Mouse (Mus musculus): ENCODE results near the gene Lcn12. TPM values are rescaled to one million over a fixed set of nuclear protein-coding genes. Genes with fewer than 3 reads are reported as not detected.

The Lcn12 gene
- polyA plus RNA-seq, 1 experiment from 2014 or later, result not detected

- Histone ChIP-seq H3K27ac (replicated peaks) (no peak overlapping the region), H3K27me3 (ENCODE audit: low read depth, poor library complexity, severe bottlenecking) (no peaks in the 10 kb centered on the region), H3K4me3 (no peak overlapping the region), H3K4me1 (no peaks in the 10 kb centered on the region), H3K36me3 (peaks cover 94% of the 10 kb centered on the region), H3K9me3 (replicated peaks) (no peaks in the 10 kb centered on the region)
- no peak for DNase-seq (ENCODE audit: low spot score)
- WGBS, result 88% methylated on average over 20 of the region's 20 CpGs
These were observed 52.6 kb downstream of the Lcn12 start for GRCm38 (mm10) chr2:25441067-25441466.

Small RNA genes lying within 50 kb of the gene (microRNA-seq; reads per million reads assigned to microRNA genes)
- not detected for gene Mir3087

Other genes with a start within 250 kb of the Lcn12 start
- gene AL732309.1, start 247.0 kb downstream of the Lcn12 start, polyA plus RNA-seq (2016; fragmentation: Nextera tagmentation; extraction: Ambion mirVana), result 7.2 and 8.6 TPM in 2 replicates
- 19.1 and 20.2 TPM in 2 replicates for gene Tmem203, start 238.5 kb downstream of the Lcn12 start, polyA plus RNA-seq (2016; fragmentation: Nextera tagmentation; extraction: Ambion mirVana)
- 7.5 and 7.8 TPM in 2 replicates for gene Tprn, start 231.3 kb downstream of the Lcn12 start, polyA plus RNA-seq (2016; fragmentation: Nextera tagmentation; extraction: Ambion mirVana)
- gene Ssna1, start 221.5 kb downstream of the Lcn12 start, polyA plus RNA-seq (2016; fragmentation: Nextera tagmentation; extraction: Ambion mirVana), result 243 and 252 TPM in 2 replicates
- gene Anapc2, start 221.4 kb downstream of the Lcn12 start, polyA plus RNA-seq (2016; fragmentation: Nextera tagmentation; extraction: Ambion mirVana), result 141 and 153 TPM in 2 replicates
- not detected in 2 replicates for gene Tmem210, start 205.8 kb downstream of the Lcn12 start, polyA plus RNA-seq (2016; fragmentation: Nextera tagmentation; extraction: Ambion mirVana)
- not detected in 2 replicates for gene Lrrc26, start 204.0 kb downstream of the Lcn12 start, polyA plus RNA-seq (2016; fragmentation: Nextera tagmentation; extraction: Ambion mirVana)
- gene Grin1, start 174.7 kb downstream of the Lcn12 start, polyA plus RNA-seq (2016; fragmentation: Nextera tagmentation; extraction: Ambion mirVana), result 1.5 and 1.8 TPM in 2 replicates
- 55.6 and 62.8 TPM in 2 replicates for gene Man1b1, start 161.6 kb downstream of the Lcn12 start, polyA plus RNA-seq (2016; fragmentation: Nextera tagmentation; extraction: Ambion mirVana)
- gene Dpp7, start 137.6 kb downstream of the Lcn12 start, polyA plus RNA-seq (2016; fragmentation: Nextera tagmentation; extraction: Ambion mirVana), result 16.2 and 20.2 TPM in 2 replicates
- gene Uap1l1, start 128.2 kb downstream of the Lcn12 start, polyA plus RNA-seq (2016; fragmentation: Nextera tagmentation; extraction: Ambion mirVana), result 6.0 and 8.4 TPM in 2 replicates
- 73.4 and 86.4 TPM in 2 replicates for gene Sapcd2, start 121.6 kb downstream of the Lcn12 start, polyA plus RNA-seq (2016; fragmentation: Nextera tagmentation; extraction: Ambion mirVana)
- 0.26 TPM in 1 of 2 replicates, not detected in the other for gene Entpd2, start 98.0 kb downstream of the Lcn12 start, polyA plus RNA-seq (2016; fragmentation: Nextera tagmentation; extraction: Ambion mirVana)
- 80.6 and 125 TPM in 2 replicates for gene Npdc1, start 94.6 kb downstream of the Lcn12 start, polyA plus RNA-seq (2016; fragmentation: Nextera tagmentation; extraction: Ambion mirVana)
- not detected in 2 replicates for gene Fut7, start 70.6 kb downstream of the Lcn12 start, polyA plus RNA-seq (2016; fragmentation: Nextera tagmentation; extraction: Ambion mirVana)
- gene Abca2, start 65.2 kb downstream of the Lcn12 start, polyA plus RNA-seq (2016; fragmentation: Nextera tagmentation; extraction: Ambion mirVana), result 6.2 and 8.1 TPM in 2 replicates
- 1.1 and 1.9 TPM in 2 replicates for gene Clic3, start 37.1 kb downstream of the Lcn12 start, polyA plus RNA-seq (2016; fragmentation: Nextera tagmentation; extraction: Ambion mirVana)
- gene Paxx, start 32.8 kb downstream of the Lcn12 start, polyA plus RNA-seq (2016; fragmentation: Nextera tagmentation; extraction: Ambion mirVana), result 17.4 and 26.4 TPM in 2 replicates
- gene Ptgds, start 23.9 kb downstream of the Lcn12 start, polyA plus RNA-seq (2016; fragmentation: Nextera tagmentation; extraction: Ambion mirVana), result 0.16 TPM in 1 of 2 replicates, not detected in the other
- 91.2 and 108 TPM in 2 replicates for gene Fbxw5, start 6.8 kb upstream of the Lcn12 start, polyA plus RNA-seq (2016; fragmentation: Nextera tagmentation; extraction: Ambion mirVana)
- gene C8g, start 7.8 kb upstream of the Lcn12 start, polyA plus RNA-seq (2016; fragmentation: Nextera tagmentation; extraction: Ambion mirVana), result 5.2 and 5.6 TPM in 2 replicates
- 38.9 and 41.4 TPM in 2 replicates for gene Traf2, start 53.0 kb upstream of the Lcn12 start, polyA plus RNA-seq (2016; fragmentation: Nextera tagmentation; extraction: Ambion mirVana)
- 344 and 364 TPM in 2 replicates for gene Edf1, start 63.9 kb upstream of the Lcn12 start, polyA plus RNA-seq (2016; fragmentation: Nextera tagmentation; extraction: Ambion mirVana)
- 6.7 and 7.8 TPM in 2 replicates for gene Mamdc4, start 80.9 kb upstream of the Lcn12 start, polyA plus RNA-seq (2016; fragmentation: Nextera tagmentation; extraction: Ambion mirVana)
- gene Phpt1, start 81.3 kb upstream of the Lcn12 start, polyA plus RNA-seq (2016; fragmentation: Nextera tagmentation; extraction: Ambion mirVana), result 159 and 187 TPM in 2 replicates
- gene Ajm1, start 87.8 kb upstream of the Lcn12 start, polyA plus RNA-seq (2016; fragmentation: Nextera tagmentation; extraction: Ambion mirVana), result 0.05 and 0.27 TPM in 2 replicates
- 71.2 and 75.1 TPM in 2 replicates for gene Rabl6, start 114.6 kb upstream of the Lcn12 start, polyA plus RNA-seq (2016; fragmentation: Nextera tagmentation; extraction: Ambion mirVana)
- gene Ccdc183, start 123.8 kb upstream of the Lcn12 start, polyA plus RNA-seq (2016; fragmentation: Nextera tagmentation; extraction: Ambion mirVana), result 0.04 and 0.12 TPM in 2 replicates
- gene Tmem141, start 128.1 kb upstream of the Lcn12 start, polyA plus RNA-seq (2016; fragmentation: Nextera tagmentation; extraction: Ambion mirVana), result 12.8 and 14.7 TPM in 2 replicates
- 0.36 and 1.4 TPM in 2 replicates for gene Fcna, start 134.1 kb upstream of the Lcn12 start, polyA plus RNA-seq (2016; fragmentation: Nextera tagmentation; extraction: Ambion mirVana)
- not detected in 2 replicates for gene Lcn8, start 159.2 kb upstream of the Lcn12 start, polyA plus RNA-seq (2016; fragmentation: Nextera tagmentation; extraction: Ambion mirVana)
- gene Lcn5, start 164.0 kb upstream of the Lcn12 start, polyA plus RNA-seq (2016; fragmentation: Nextera tagmentation; extraction: Ambion mirVana), result not detected in 2 replicates
- gene Lcn6, start 182.9 kb upstream of the Lcn12 start, polyA plus RNA-seq (2016; fragmentation: Nextera tagmentation; extraction: Ambion mirVana), result not detected in 2 replicates
- gene Lcn10, start 188.8 kb upstream of the Lcn12 start, polyA plus RNA-seq (2016; fragmentation: Nextera tagmentation; extraction: Ambion mirVana), result not detected in 2 replicates
- not detected in 2 replicates for gene Obp2a, start 206.1 kb upstream of the Lcn12 start, polyA plus RNA-seq (2016; fragmentation: Nextera tagmentation; extraction: Ambion mirVana)
- 70.8 and 77.6 TPM in 2 replicates for gene Bmyc, start 212.8 kb upstream of the Lcn12 start, polyA plus RNA-seq (2016; fragmentation: Nextera tagmentation; extraction: Ambion mirVana)
- gene Obp2b, start 243.1 kb upstream of the Lcn12 start, polyA plus RNA-seq (2016; fragmentation: Nextera tagmentation; extraction: Ambion mirVana), result not detected in 2 replicates

All from midbrain, embryonic 10.5 days (tissue).